Mouse (Mus musculus) adrenal gland (tissue): ENCODE data around the gene Bbs9.

Source experiments
- intact Hi-C: fragments of 180-260 bp; cut with DNase I; formaldehyde crosslinking; loops from one replicate; pipeline ENCODE4 v1.15.1; 2025

The Bbs9 gene

GRCm38 (mm10) chr9:22789380-22790168, 314.1 kb downstream of the Bbs9 start:
- intact Hi-C loops, result no loop called here

- intact Hi-C loops, result no loop called here
Measured at GRCm38 (mm10) chr9:22791208-22791607, 315.7 kb downstream of the Bbs9 start.

DNA sequence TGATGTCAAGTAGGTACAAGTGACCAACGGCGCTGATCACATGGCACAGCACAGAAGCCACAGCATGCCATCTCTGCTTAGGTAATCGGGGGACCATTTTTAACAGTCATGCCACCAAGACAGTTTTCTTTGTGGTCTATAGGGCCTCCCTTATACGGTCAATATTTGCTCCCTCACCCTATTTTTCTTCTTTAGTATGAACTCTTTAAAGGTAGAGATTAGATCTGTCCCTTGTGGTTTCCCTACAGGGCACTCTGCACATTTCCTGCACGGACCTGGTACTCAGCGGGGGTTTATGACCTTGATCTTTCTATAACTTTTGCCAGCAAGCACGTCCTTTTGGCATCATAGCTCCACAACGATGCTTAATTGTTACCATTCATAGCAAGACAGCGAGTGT, 316.2 kb downstream of the Bbs9 start:
- intact Hi-C loops, result no loop called here

- intact Hi-C loops, result no loop called here
Measured at GRCm38 (mm10) chr9:22793698-22794097, 318.2 kb downstream of the Bbs9 start.

- intact Hi-C loops, result no loop called here
Measured at GRCm38 (mm10) chr9:22800675-22801074, 325.2 kb downstream of the Bbs9 start.

GRCm38 (mm10) chr9:22805981-22806380, 330.5 kb downstream of the Bbs9 start:
- intact Hi-C loops, result no loop called here

- intact Hi-C loops, result no loop called here
Measured at GRCm38 (mm10) chr9:22806494-22806893, 331.0 kb downstream of the Bbs9 start.

DNA sequence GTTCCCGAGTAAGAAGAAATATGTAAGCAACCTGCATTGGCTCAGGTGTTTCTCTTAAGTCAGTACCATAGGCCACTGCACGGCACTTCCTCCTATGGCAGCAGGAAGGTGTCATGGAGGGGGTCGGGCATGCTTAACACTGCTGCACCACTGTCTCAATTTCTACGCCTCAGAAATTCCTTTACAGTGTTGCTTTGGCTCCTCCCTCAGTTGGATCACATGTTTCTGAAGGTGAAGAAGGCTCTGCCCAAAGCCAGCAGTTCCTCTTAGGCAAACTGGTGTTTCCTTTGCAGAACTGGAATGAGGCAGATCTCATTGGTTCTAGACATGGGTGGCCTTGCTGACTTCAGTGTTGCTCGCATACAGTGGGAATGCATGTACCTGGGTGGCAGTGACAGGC, 332.2 kb downstream of the Bbs9 start:
- intact Hi-C loops, result no loop called here

GRCm38 (mm10) chr9:22809621-22810126, 334.2 kb downstream of the Bbs9 start:
- intact Hi-C loops, result no loop called here

DNA sequence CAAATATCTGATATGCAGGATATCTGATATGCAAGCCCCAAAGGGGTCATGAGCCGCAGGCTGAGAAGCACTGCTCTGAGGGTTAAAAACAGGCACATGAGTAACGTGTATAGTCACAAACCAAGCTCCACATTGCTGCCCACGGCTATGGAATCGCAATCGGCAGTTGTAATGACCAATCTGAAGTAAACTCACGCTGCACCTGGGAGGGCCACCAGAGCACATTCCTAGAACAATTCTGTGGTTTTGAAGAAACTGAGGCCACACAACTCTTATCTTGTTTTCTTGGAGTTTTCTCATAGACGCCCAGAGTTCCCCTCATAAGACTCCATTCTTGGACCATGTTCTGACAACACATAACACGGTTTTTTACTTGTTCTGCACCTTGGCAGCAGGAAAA, 334.9 kb downstream of the Bbs9 start:
- intact Hi-C loops, result no loop called here

- intact Hi-C loops, result no loop called here
Measured at GRCm38 (mm10) chr9:22811931-22812330, 336.4 kb downstream of the Bbs9 start.

DNA sequence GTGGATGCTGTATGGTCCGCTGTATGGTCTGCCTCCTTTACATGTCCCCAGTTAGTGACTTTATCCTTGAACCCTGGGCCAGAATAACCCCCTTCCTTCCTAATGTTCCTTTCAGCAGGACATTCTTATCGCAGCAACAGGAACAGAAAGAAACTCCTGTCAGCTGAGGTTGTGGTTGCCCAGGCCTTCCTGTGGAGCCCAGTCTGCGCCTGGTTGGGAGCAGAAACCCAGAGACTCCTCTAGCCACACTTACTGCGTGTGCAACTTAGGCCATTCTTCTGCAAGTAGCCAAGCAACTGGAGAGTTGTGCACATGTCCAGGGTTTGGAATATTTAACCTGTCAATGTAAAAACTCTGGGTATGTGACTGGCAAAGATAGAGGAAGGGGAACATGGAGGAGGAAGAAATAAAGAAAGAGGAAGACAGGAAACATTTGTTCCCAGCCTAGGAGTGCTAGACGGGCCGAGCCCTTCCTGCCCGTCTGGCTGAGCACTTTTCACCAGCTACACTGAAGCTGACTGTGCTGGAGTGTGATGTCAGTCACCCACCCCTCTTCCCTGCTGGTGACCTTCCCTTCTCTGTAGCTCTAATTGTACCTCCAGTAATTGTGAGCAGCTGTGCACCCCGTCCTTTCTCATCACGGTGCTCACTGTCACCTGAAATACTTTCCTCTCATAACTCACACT, 339.0 kb downstream of the Bbs9 start:
- intact Hi-C loops, result no loop called here

DNA sequence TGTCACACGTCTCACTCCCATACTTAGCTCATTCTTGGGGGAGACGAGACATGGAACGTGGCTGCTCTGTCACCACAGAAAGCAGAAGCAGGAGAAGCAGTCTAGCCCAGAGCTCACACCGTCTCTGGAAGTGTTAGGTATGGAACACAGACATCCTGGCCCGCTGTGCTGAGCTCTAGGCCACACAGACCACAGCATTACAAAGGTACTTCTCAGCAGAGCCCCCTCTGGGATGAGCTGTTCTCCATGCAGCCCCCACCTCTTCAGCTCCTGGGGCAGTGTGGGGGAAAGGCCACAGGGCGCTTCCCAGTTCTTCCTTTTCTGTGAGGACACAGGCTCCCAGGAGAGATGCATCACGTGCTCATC, 339.6 kb downstream of the Bbs9 start:
- intact Hi-C loops, result no loop called here

- intact Hi-C loops, result no loop called here
Measured at GRCm38 (mm10) chr9:22819539-22819938, 344.0 kb downstream of the Bbs9 start.

- intact Hi-C loops, result no loop called here
Measured at GRCm38 (mm10) chr9:22820646-22821185, 345.2 kb downstream of the Bbs9 start.

GRCm38 (mm10) chr9:22822770-22823169, 347.3 kb downstream of the Bbs9 start:
- intact Hi-C loops, result no loop called here

- intact Hi-C loops, result no loop called here
Measured at GRCm38 (mm10) chr9:22823856-22824255, 348.3 kb downstream of the Bbs9 start.

GRCm38 (mm10) chr9:22824910-22825309, 349.4 kb downstream of the Bbs9 start:
- intact Hi-C loops, result no loop called here

GRCm38 (mm10) chr9:22826571-22826990, 351.1 kb downstream of the Bbs9 start:
- intact Hi-C loops, result no loop called here

DNA sequence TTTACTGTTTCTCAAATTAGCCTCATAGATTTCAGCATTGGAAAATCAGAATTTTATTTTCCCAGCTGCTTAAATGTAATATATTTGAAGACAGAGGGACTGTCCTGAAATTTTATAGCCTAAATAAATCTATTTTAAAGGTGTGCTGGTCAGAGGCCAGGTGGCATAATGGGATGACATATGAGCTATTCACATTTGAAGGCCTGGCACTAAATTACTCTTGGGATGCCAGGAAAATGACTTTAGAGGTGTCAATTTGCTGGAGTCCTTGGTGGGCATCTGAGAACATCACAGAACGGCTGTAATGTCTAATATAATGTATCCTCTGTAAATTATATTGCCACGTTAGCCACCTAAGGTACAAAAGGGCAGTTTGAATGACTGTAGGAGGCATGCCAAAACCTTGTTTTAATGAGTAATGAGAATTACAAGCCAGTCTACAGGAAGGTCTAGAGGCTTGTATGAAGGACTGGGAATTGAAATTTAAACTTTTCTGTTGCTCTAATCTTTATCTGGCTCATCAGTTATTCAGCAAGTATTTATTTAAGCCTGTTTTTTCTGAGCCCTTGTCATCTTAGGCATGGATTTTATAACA, 351.8 kb downstream of the Bbs9 start:
- intact Hi-C loops, result no loop called here

DNA sequence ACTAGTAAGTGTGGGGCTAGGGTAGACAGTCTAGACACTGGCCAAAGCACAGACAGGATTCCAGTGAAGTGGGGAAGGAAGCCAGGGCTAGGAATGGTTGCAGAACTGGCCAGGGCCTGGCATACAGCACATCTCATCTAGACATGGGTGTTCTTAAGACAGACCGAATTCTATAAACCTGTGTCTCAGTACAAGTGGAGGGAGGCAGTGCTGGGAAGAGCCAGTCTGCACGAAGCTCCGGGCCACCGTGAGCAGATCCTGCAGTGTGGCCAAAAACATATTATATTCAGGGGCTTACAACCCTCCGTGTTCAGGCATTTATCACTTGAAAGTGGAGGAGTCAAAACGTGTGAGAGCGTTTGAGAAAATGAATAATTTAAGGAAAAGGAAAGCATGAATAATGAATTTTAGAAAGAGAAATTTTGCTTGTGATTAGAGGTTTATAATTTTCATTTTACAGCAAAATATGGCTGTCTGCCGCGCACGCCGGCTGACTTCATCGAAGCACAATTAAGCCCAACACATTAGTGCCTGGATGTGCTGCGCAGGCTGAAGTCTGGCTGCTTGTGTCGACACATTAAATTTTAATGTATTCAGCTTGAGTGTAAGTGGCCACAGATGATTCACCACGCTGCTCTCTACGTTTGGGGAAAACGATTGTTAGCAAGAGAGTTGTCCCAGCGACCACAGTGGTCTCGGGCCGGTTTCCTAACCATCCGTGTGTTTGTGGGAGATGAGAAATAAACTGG, 353.9 kb downstream of the Bbs9 start:
- intact Hi-C loops, result no loop called here
